Mouse (Mus musculus): ENCODE measurements around the gene Hdac4.

DNA sequence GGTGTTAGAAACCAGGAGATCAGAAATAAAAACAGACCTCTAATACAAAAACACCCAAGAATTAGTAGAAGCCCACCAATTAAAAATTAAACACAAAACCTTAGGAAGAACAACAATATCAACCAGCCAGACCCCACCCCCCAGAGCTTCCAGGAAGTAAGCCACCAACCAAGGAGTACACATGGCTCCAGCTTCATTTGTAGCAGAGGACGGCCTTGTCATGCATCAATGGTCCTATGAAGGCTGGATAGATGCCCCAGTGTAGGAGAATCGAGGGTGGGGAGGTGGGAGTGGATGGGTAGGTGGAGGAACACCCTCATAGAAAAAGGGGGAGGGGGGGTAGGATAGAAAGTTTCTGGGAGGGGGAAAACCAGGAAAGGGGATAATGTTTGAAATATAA lies 13.5 kb downstream of the Hdac4 start:
- TF ChIP-seq CTCF (IDR thresholded peaks at IDR 0.05; ENCODE audit: insufficient read depth, low read length) (no peak), POLR2A (IDR thresholded peaks at IDR 0.05; ENCODE audit: borderline replicate concordance, extremely low read depth, low read depth, low read length) (no peak)
